In genomic region chr4:107181866-107182265, GRCm38 (mm10) we compare ENCODE assay signal across 22 mouse cellular contexts. TPM values are rescaled to one million over a fixed set of nuclear protein-coding genes. Genes with fewer than 3 reads are reported as not detected.
DNase-seq lines count a peak whose midpoint lies in the region; ATAC-seq lines count a peak whose summit lies in the region.
"Had no signal": no experiment of that assay in that cellular context is flagged by ENCODE, and none has a peak within 500 bp of the region (broad histone marks: within the 10 kb centered on the region; RNA-seq: fewer than 3 reads in every experiment).

No protein-coding gene starts in this region.

- no peak overlapping the region for H3K27ac ChIP-seq in hindbrain, embryonic 14.5 days
- H3K27ac ChIP-seq in hindbrain, embryonic 12.5 days: no peak overlapping the region
- no peak overlapping the region for H3K27ac ChIP-seq in neural tube, embryonic 12.5 days
- no peak overlapping the region for H3K27ac ChIP-seq in neural tube, embryonic 15.5 days (replicated peaks)
- peak overlapping the region; percentile 70 for H3K27ac ChIP-seq in liver, embryonic 13.5 days
- H3K27ac ChIP-seq: gastrocnemius, adult 2 months; hindbrain, embryonic 15.5 days had no signal

- DNase-seq in hindbrain, embryonic 14.5 days (ENCODE audit: low spot score): no peak
- DNase-seq in liver, embryonic 13.5 days: no peak
- no peak for DNase-seq in thymus, postnatal 4 days
- DNase-seq in cerebellum, adult 8-10 months: no peak
- DNase-seq: B cell, adult 2 months; cerebellum, adult 2 months; gastrocnemius, adult 2 months; heart, postnatal 14 days; kidney, postnatal 36 days; lung, embryonic 14.5 days; lung, postnatal 4 days; right cerebral cortex, postnatal 25 days; thymus, adult 18-20 months had no signal

- no peak overlapping the region for H3K4me3 ChIP-seq in hindbrain, embryonic 14.5 days (replicated peaks; ENCODE audit: low read length)
- H3K4me3 ChIP-seq in hindbrain, embryonic 12.5 days: no peak overlapping the region
- no peak overlapping the region for H3K4me3 ChIP-seq in neural tube, embryonic 12.5 days
- no peak overlapping the region for H3K4me3 ChIP-seq in neural tube, embryonic 15.5 days (replicated peaks)
- peak overlapping the region; percentile 7; the same call in 1 of the 2 replicates for H3K4me3 ChIP-seq in liver, embryonic 13.5 days (replicated peaks)
- H3K4me3 ChIP-seq: gastrocnemius, adult 2 months; heart, embryonic 12.5 days; hindbrain, embryonic 15.5 days had no signal

- WGBS in hindbrain, embryonic 14.5 days: 83% methylated on average over 6 of the region's 6 CpGs
- WGBS in hindbrain, embryonic 12.5 days: 91% methylated on average over 6 of the region's 6 CpGs
- 92% methylated on average over 6 of the region's 6 CpGs for WGBS in neural tube, embryonic 12.5 days
- WGBS in neural tube, embryonic 15.5 days: 85% methylated on average over 6 of the region's 6 CpGs
- WGBS in liver, embryonic 13.5 days (ENCODE audit: insufficient replicate concordance): 39% methylated on average over 6 of the region's 6 CpGs

- H3K9me3 ChIP-seq in hindbrain, embryonic 14.5 days (ENCODE audit: control insufficient read depth, low read length): no peaks in the 10 kb centered on the region
- H3K9me3 ChIP-seq in hindbrain, embryonic 12.5 days (replicated peaks): no peaks in the 10 kb centered on the region
- no peaks in the 10 kb centered on the region for H3K9me3 ChIP-seq in neural tube, embryonic 12.5 days
- no peaks in the 10 kb centered on the region for H3K9me3 ChIP-seq in neural tube, embryonic 15.5 days (replicated peaks)
- no peaks in the 10 kb centered on the region for H3K9me3 ChIP-seq in liver, embryonic 13.5 days (replicated peaks)
- H3K9me3 ChIP-seq: heart, embryonic 12.5 days; hindbrain, embryonic 15.5 days had no signal

- H3K36me3 ChIP-seq in hindbrain, embryonic 14.5 days (replicated peaks; ENCODE audit: control insufficient read depth, insufficient read depth): peaks cover 13% of the 10 kb centered on the region
- H3K36me3 ChIP-seq in hindbrain, embryonic 12.5 days: peaks cover 11% of the 10 kb centered on the region
- peaks cover 10% of the 10 kb centered on the region; the same call in 1 of the 2 replicates for H3K36me3 ChIP-seq in neural tube, embryonic 12.5 days
- peaks cover 10% of the 10 kb centered on the region for H3K36me3 ChIP-seq in neural tube, embryonic 15.5 days
- H3K36me3 ChIP-seq in liver, embryonic 13.5 days: peaks cover 13% of the 10 kb centered on the region

- H3K4me2 ChIP-seq in hindbrain, embryonic 14.5 days (replicated peaks): no peak overlapping the region
- H3K4me2 ChIP-seq in hindbrain, embryonic 12.5 days (replicated peaks): no peak overlapping the region
- 0 out of 2 replicates have a peak overlapping the region, but pooled peaks have one; percentile 14 for H3K4me2 ChIP-seq in neural tube, embryonic 12.5 days (replicated peaks)
- no peak overlapping the region for H3K4me2 ChIP-seq in neural tube, embryonic 15.5 days
- peak overlapping the region; percentile 40 for H3K4me2 ChIP-seq in liver, embryonic 13.5 days
- H3K4me2 ChIP-seq: heart, embryonic 12.5 days; hindbrain, embryonic 15.5 days; lung, embryonic 14.5 days had no signal

- ATAC-seq in hindbrain, embryonic 14.5 days (ENCODE audit: low FRiP score): no peak
- ATAC-seq in hindbrain, embryonic 12.5 days (ENCODE audit: low FRiP score): no peak
- ATAC-seq in neural tube, embryonic 12.5 days (ENCODE audit: low FRiP score, low read depth): no peak
- no peak for ATAC-seq in neural tube, embryonic 15.5 days (ENCODE audit: low FRiP score)
- no peak for ATAC-seq in liver, embryonic 13.5 days (ENCODE audit: low read depth)
- ATAC-seq: intestine, embryonic 16.5 days had no signal

- H3K27me3 ChIP-seq in hindbrain, embryonic 14.5 days (ENCODE audit: control insufficient read depth, insufficient read depth, low read length): no peaks in the 10 kb centered on the region
- no peaks in the 10 kb centered on the region for H3K27me3 ChIP-seq in hindbrain, embryonic 12.5 days
- H3K27me3 ChIP-seq in neural tube, embryonic 12.5 days (replicated peaks): no peaks in the 10 kb centered on the region
- H3K27me3 ChIP-seq in neural tube, embryonic 15.5 days (replicated peaks): no peaks in the 10 kb centered on the region
- no peaks in the 10 kb centered on the region for H3K27me3 ChIP-seq in liver, embryonic 13.5 days
- H3K27me3 ChIP-seq: heart, embryonic 12.5 days; hindbrain, embryonic 15.5 days had no signal

- peak overlapping the region; percentile 21; the same call in 1 of the 2 replicates for H3K9ac ChIP-seq in hindbrain, embryonic 14.5 days
- no peak overlapping the region for H3K9ac ChIP-seq in hindbrain, embryonic 12.5 days
- H3K9ac ChIP-seq in neural tube, embryonic 12.5 days: no peak overlapping the region
- no peak overlapping the region for H3K9ac ChIP-seq in neural tube, embryonic 15.5 days (replicated peaks)
- H3K9ac ChIP-seq in liver, embryonic 13.5 days: no peak overlapping the region
- H3K9ac ChIP-seq: heart, embryonic 12.5 days; hindbrain, embryonic 15.5 days; lung, embryonic 14.5 days had no signal

- peaks cover 36% of the 10 kb centered on the region for H3K4me1 ChIP-seq in hindbrain, embryonic 14.5 days (replicated peaks; ENCODE audit: control insufficient read depth, insufficient read depth, low read length)
- peaks cover 34% of the 10 kb centered on the region for H3K4me1 ChIP-seq in hindbrain, embryonic 12.5 days
- peaks cover 25% of the 10 kb centered on the region for H3K4me1 ChIP-seq in neural tube, embryonic 12.5 days
- H3K4me1 ChIP-seq in neural tube, embryonic 15.5 days: peaks cover 40% of the 10 kb centered on the region
- peaks cover 50% of the 10 kb centered on the region for H3K4me1 ChIP-seq in liver, embryonic 13.5 days (replicated peaks)

RNA-seq across cellular contexts. Expression of gene Tceanc2, which starts 3.0 kb away (rescaled TPM):
- 22.7 and 22.9 TPM in 2 replicates for polyA plus RNA-seq in hindbrain, embryonic 14.5 days (2014; fragmentation: Nextera tagmentation; extraction: Ambion mirVana)
- 20.8 and 35.2 TPM in 2 replicates for polyA plus RNA-seq in hindbrain, embryonic 12.5 days (2016; fragmentation: Nextera tagmentation; extraction: Ambion mirVana)
- polyA plus RNA-seq in neural tube, embryonic 12.5 days (2016; fragmentation: Nextera tagmentation; extraction: Ambion mirVana): 26.9 and 28.8 TPM in 2 replicates
- 17.7 and 36.3 TPM in 2 replicates for polyA plus RNA-seq in neural tube, embryonic 15.5 days (2015; fragmentation: Nextera tagmentation; extraction: Ambion mirVana)
- polyA plus RNA-seq in liver, embryonic 13.5 days (2015; fragmentation: Nextera tagmentation; extraction: Ambion mirVana): 12.7 and 16.9 TPM in 2 replicates

RNA-seq across cellular contexts. Expression of gene Tmem59, which starts 3.7 kb away (rescaled TPM):
- 391 and 398 TPM in 2 replicates for polyA plus RNA-seq in hindbrain, embryonic 14.5 days (2014; fragmentation: Nextera tagmentation; extraction: Ambion mirVana)
- polyA plus RNA-seq in hindbrain, embryonic 12.5 days (2016; fragmentation: Nextera tagmentation; extraction: Ambion mirVana): 390 and 391 TPM in 2 replicates
- 398 and 399 TPM in 2 replicates for polyA plus RNA-seq in neural tube, embryonic 12.5 days (2016; fragmentation: Nextera tagmentation; extraction: Ambion mirVana)
- polyA plus RNA-seq in neural tube, embryonic 15.5 days (2015; fragmentation: Nextera tagmentation; extraction: Ambion mirVana): 391 and 405 TPM in 2 replicates
- 150 and 179 TPM in 2 replicates for polyA plus RNA-seq in liver, embryonic 13.5 days (2015; fragmentation: Nextera tagmentation; extraction: Ambion mirVana)

RNA-seq across cellular contexts. Expression of gene Ldlrad1, which starts 27.1 kb away (rescaled TPM):
- not detected in 2 replicates for polyA plus RNA-seq in hindbrain, embryonic 14.5 days (2014; fragmentation: Nextera tagmentation; extraction: Ambion mirVana)
- not detected in 2 replicates for polyA plus RNA-seq in hindbrain, embryonic 12.5 days (2016; fragmentation: Nextera tagmentation; extraction: Ambion mirVana)
- not detected in 2 replicates for polyA plus RNA-seq in neural tube, embryonic 12.5 days (2016; fragmentation: Nextera tagmentation; extraction: Ambion mirVana)
- not detected in 2 replicates for polyA plus RNA-seq in neural tube, embryonic 15.5 days (2015; fragmentation: Nextera tagmentation; extraction: Ambion mirVana)
- not detected in 2 replicates for polyA plus RNA-seq in liver, embryonic 13.5 days (2015; fragmentation: Nextera tagmentation; extraction: Ambion mirVana)
- polyA plus RNA-seq: cerebellum, adult 2 months; heart, embryonic 12.5 days; hindbrain, embryonic 15.5 days; intestine, embryonic 16.5 days; kidney, embryonic 14.5 days; limb, embryonic 11.5 days; lung, embryonic 14.5 days; stomach, embryonic 14.5 days had no signal

Comparison
In these comparisons a context has a peak if more than half of its experiments do, and no peak if none do; other contexts are left out.
1. H3K4me2 ChIP-seq: peak in neural tube, embryonic 12.5 days (single experiment) and liver, embryonic 13.5 days (single experiment); none in hindbrain, embryonic 14.5 days (single experiment), hindbrain, embryonic 12.5 days (single experiment) and neural tube, embryonic 15.5 days (single experiment).